Mouse (Mus musculus): ENCODE measurements around the gene Camta1.

- no peak for TF ChIP-seq CTCF (IDR thresholded peaks at IDR 0.05; ENCODE audit: low read depth)
- TF ChIP-seq EP300 (optimal IDR thresholded peaks at IDR 0.05), result no peak
Measured at GRCm38 (mm10) chr4:151655227-151655626, 206.4 kb downstream of the Camta1 start.

Data from stomach, postnatal 0 days (tissue).